28 mouse cellular contexts compared by ENCODE assay signal in the genomic region with DNA sequence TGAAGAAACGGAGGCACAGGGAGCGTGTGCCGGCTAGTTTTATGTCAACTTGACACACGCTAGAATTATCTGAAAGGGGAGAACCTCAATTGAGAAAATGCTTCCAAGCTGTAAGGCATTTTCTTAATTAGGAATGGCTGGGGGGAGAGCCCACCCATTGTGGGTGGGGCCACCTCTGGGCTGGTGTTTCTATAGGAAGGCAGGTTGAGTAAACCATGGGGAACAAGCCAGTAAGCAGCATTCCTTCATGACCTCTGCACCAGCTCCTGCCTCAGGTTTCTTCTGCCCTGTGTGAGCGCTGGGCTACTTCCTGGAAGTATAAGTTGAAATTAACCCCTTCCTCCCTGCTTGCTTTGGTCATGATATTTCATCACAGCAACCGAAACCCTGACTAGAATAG. TPM values are rescaled to one million over a fixed set of nuclear protein-coding genes. Genes with fewer than 3 reads are reported as not detected.
DNase-seq lines count a peak whose midpoint lies in the region; ATAC-seq and TF ChIP-seq lines count a peak whose summit lies in the region.
"Had no signal": no experiment of that assay in that cellular context is flagged by ENCODE, and none has a peak within 500 bp of the region (broad histone marks: within the 10 kb centered on the region; RNA-seq: fewer than 3 reads in every experiment).

No protein-coding gene starts in this region.

- peaks cover 57% of the 10 kb centered on the region for H3K4me1 ChIP-seq in hindbrain, embryonic 10.5 days (replicated peaks)
- H3K4me1 ChIP-seq in hindbrain, postnatal 0 days (ENCODE audit: insufficient read depth, low read length), result peaks cover 25% of the 10 kb centered on the region
- H3K4me1 ChIP-seq in embryonic facial prominence, embryonic 11.5 days (ENCODE audit: control insufficient read depth, insufficient read depth, low read length), result peaks cover 13% of the 10 kb centered on the region; the same call in 1 of the 2 replicates
- H3K4me1 ChIP-seq in limb, embryonic 10.5 days, result peaks cover 47% of the 10 kb centered on the region
- H3K4me1 ChIP-seq in heart, embryonic 10.5 days, result peaks cover 50% of the 10 kb centered on the region
- 0 out of 2 replicates have a peak, but pooled peaks cover 2% of the 10 kb centered on the region for H3K4me1 ChIP-seq in kidney, adult 2 months (ENCODE audit: control insufficient read depth, insufficient read depth, low read length)

- peak overlapping the region; percentile 84; the same call in 1 of the 2 replicates for H3K27ac ChIP-seq in hindbrain, embryonic 10.5 days
- H3K27ac ChIP-seq in hindbrain, postnatal 0 days, result no peak overlapping the region
- H3K27ac ChIP-seq in embryonic facial prominence, embryonic 11.5 days (replicated peaks; ENCODE audit: low read depth, low read length), result peak overlapping the region; percentile 52
- peak overlapping the region; percentile 67; the same call in 1 of the 2 replicates for H3K27ac ChIP-seq in limb, embryonic 10.5 days
- H3K27ac ChIP-seq in heart, embryonic 10.5 days, result no peak overlapping the region
- no peak overlapping the region for H3K27ac ChIP-seq in kidney, adult 2 months (ENCODE audit: insufficient read depth, low read depth, low read length)
- H3K27ac ChIP-seq: embryonic facial prominence, embryonic 15.5 days; left cerebral cortex, adult 2 months had no signal

- no peaks in the 10 kb centered on the region for H3K27me3 ChIP-seq in hindbrain, embryonic 10.5 days (ENCODE audit: insufficient read depth, poor library complexity, severe bottlenecking)
- H3K27me3 ChIP-seq in hindbrain, postnatal 0 days (ENCODE audit: insufficient read depth, low read length), result no peaks in the 10 kb centered on the region
- no peaks in the 10 kb centered on the region for H3K27me3 ChIP-seq in embryonic facial prominence, embryonic 11.5 days (ENCODE audit: control insufficient read depth, insufficient read depth, low read length)
- no peaks in the 10 kb centered on the region for H3K27me3 ChIP-seq in limb, embryonic 10.5 days (ENCODE audit: low read depth, poor library complexity, severe bottlenecking)
- H3K27me3 ChIP-seq in heart, embryonic 10.5 days (ENCODE audit: insufficient read depth, poor library complexity, severe bottlenecking), result peaks cover 8% of the 10 kb centered on the region; the same call in 1 of the 2 replicates
- no peaks in the 10 kb centered on the region for H3K27me3 ChIP-seq in kidney, adult 2 months (replicated peaks; ENCODE audit: control insufficient read depth, insufficient read depth, low read length)
- H3K27me3 ChIP-seq: embryonic facial prominence, embryonic 15.5 days; heart, embryonic 12.5 days; hindbrain, embryonic 15.5 days; liver, embryonic 12.5 days had no signal

- no peaks in the 10 kb centered on the region for H3K9me3 ChIP-seq in hindbrain, embryonic 10.5 days
- no peaks in the 10 kb centered on the region for H3K9me3 ChIP-seq in hindbrain, postnatal 0 days (ENCODE audit: low read length)
- H3K9me3 ChIP-seq in embryonic facial prominence, embryonic 11.5 days (replicated peaks; ENCODE audit: control insufficient read depth, low read length), result no peaks in the 10 kb centered on the region
- H3K9me3 ChIP-seq in limb, embryonic 10.5 days (replicated peaks), result no peaks in the 10 kb centered on the region
- no peaks in the 10 kb centered on the region for H3K9me3 ChIP-seq in heart, embryonic 10.5 days
- H3K9me3 ChIP-seq: embryonic facial prominence, embryonic 15.5 days; heart, embryonic 12.5 days; hindbrain, embryonic 15.5 days; liver, embryonic 12.5 days had no signal

- no peaks in the 10 kb centered on the region for H3K36me3 ChIP-seq in hindbrain, embryonic 10.5 days
- H3K36me3 ChIP-seq in hindbrain, postnatal 0 days (ENCODE audit: insufficient read depth, low read length), result no peaks in the 10 kb centered on the region
- H3K36me3 ChIP-seq in embryonic facial prominence, embryonic 11.5 days (replicated peaks; ENCODE audit: control insufficient read depth, insufficient read depth, low read depth, low read length), result no peaks in the 10 kb centered on the region
- H3K36me3 ChIP-seq in limb, embryonic 10.5 days, result no peaks in the 10 kb centered on the region
- no peaks in the 10 kb centered on the region for H3K36me3 ChIP-seq in heart, embryonic 10.5 days
- no peaks in the 10 kb centered on the region for H3K36me3 ChIP-seq in kidney, adult 2 months (ENCODE audit: control insufficient read depth, insufficient read depth, low read length)
- H3K36me3 ChIP-seq: embryonic facial prominence, embryonic 15.5 days; heart, embryonic 12.5 days; hindbrain, embryonic 15.5 days; liver, embryonic 12.5 days had no signal

- no peak overlapping the region for H3K9ac ChIP-seq in hindbrain, postnatal 0 days (replicated peaks; ENCODE audit: low read length)
- H3K9ac ChIP-seq in embryonic facial prominence, embryonic 11.5 days (replicated peaks; ENCODE audit: low read length), result no peak overlapping the region
- H3K9ac ChIP-seq: embryonic facial prominence, embryonic 15.5 days; heart, embryonic 12.5 days; hindbrain, embryonic 15.5 days; liver, embryonic 12.5 days had no signal

- WGBS in hindbrain, embryonic 10.5 days, result 64% methylated on average over 6 of the region's 6 CpGs
- WGBS in hindbrain, postnatal 0 days, result 70% methylated on average over 6 of the region's 6 CpGs
- WGBS in embryonic facial prominence, embryonic 11.5 days, result 24% methylated on average over 6 of the region's 6 CpGs
- 30% methylated on average over 6 of the region's 6 CpGs for WGBS in limb, embryonic 10.5 days
- WGBS in heart, embryonic 10.5 days, result 67% methylated on average over 6 of the region's 6 CpGs
- 75% methylated on average over 6 of the region's 6 CpGs for WGBS in kidney, adult 2 months

- no peak for TF ChIP-seq POLR2A in kidney, adult 2 months (IDR thresholded peaks at IDR 0.05; ENCODE audit: low read depth, low read length)

- peak; percentile 49 for DNase-seq in hindbrain, embryonic 10.5 days (ENCODE audit: low spot score)
- no peak for DNase-seq in hindbrain, postnatal 0 days (ENCODE audit: low spot score)
- DNase-seq in embryo, embryonic 10 days (ENCODE audit: low spot score), result peak; percentile 62
- peak; percentile 89 for DNase-seq in embryonic facial prominence, embryonic 11.5 days (ENCODE audit: low spot score)
- DNase-seq in limb, embryonic 10.5 days (ENCODE audit: low spot score), result peak; percentile 54
- DNase-seq in heart, embryonic 10.5 days (ENCODE audit: low spot score), result no peak
- no peak for DNase-seq in layer of hippocampus, adult 9-10 months (ENCODE audit: low spot score)
- DNase-seq in kidney, adult 2 months, result no peak
- DNase-seq: adrenal gland, postnatal 36 days; cerebellum, adult 11-12 months; cerebellum, postnatal 14 days; gastrocnemius, postnatal 25 days; heart, postnatal 14 days; kidney, adult 11 months; kidney, postnatal 10 days; layer of hippocampus, adult 9-11 months; left cerebral cortex, postnatal 4 days; lung, adult 2 months; lung, postnatal 4 days; retina, postnatal 1 day; thymus, adult 2 months had no signal

- H3K4me2 ChIP-seq in hindbrain, postnatal 0 days (ENCODE audit: low read depth, low read length), result no peak overlapping the region
- H3K4me2 ChIP-seq in embryonic facial prominence, embryonic 11.5 days (ENCODE audit: low read depth, low read length), result no peak overlapping the region
- H3K4me2 ChIP-seq: embryonic facial prominence, embryonic 15.5 days; heart, embryonic 12.5 days; hindbrain, embryonic 15.5 days; liver, embryonic 12.5 days had no signal

- TF ChIP-seq CTCF in hindbrain, postnatal 0 days (IDR thresholded peaks at IDR 0.05; ENCODE audit: low read depth), result no peak
- no peak for TF ChIP-seq CTCF in kidney, adult 2 months (conservative IDR thresholded peaks at IDR 0.05; ENCODE audit: insufficient read depth, insufficient read length, low read depth, low read length)

- H3K4me3 ChIP-seq in hindbrain, embryonic 10.5 days, result no peak overlapping the region
- H3K4me3 ChIP-seq in hindbrain, postnatal 0 days (ENCODE audit: low read length), result no peak overlapping the region
- H3K4me3 ChIP-seq in embryonic facial prominence, embryonic 11.5 days (ENCODE audit: low read depth, low read length), result no peak overlapping the region
- no peak overlapping the region for H3K4me3 ChIP-seq in limb, embryonic 10.5 days
- no peak overlapping the region for H3K4me3 ChIP-seq in heart, embryonic 10.5 days
- H3K4me3 ChIP-seq in kidney, adult 2 months (ENCODE audit: insufficient read depth, low read depth, low read length), result no peak overlapping the region
- H3K4me3 ChIP-seq: embryonic facial prominence, embryonic 15.5 days; heart, embryonic 12.5 days; hindbrain, embryonic 15.5 days; left cerebral cortex, adult 2 months; liver, embryonic 12.5 days had no signal

- ATAC-seq in hindbrain, postnatal 0 days, result no peak
- ATAC-seq in embryonic facial prominence, embryonic 11.5 days (replicated peaks; ENCODE audit: insufficient number of reproducible peaks, low FRiP score, low TSS enrichment, low read depth), result peak; percentile 74

RNA-seq across cellular contexts. Expression of a gene that starts 15.6 kb away (rescaled TPM):
- 0.07 TPM in 1 of 2 replicates, not detected in the other for polyA plus RNA-seq in hindbrain, embryonic 10.5 days (2016; fragmentation: Nextera tagmentation; extraction: Ambion mirVana)
- 0.05 TPM in 1 of 2 replicates, not detected in the other for total RNA-seq in hindbrain, postnatal 0 days (2014; rRNA removed)
- 0.05 TPM in 1 of 2 replicates, not detected in the other for polyA plus RNA-seq in hindbrain, postnatal 0 days (2015; fragmentation: Nextera tagmentation; extraction: Ambion mirVana)
- 0.13 and 0.29 TPM in 2 replicates for polyA plus RNA-seq in embryonic facial prominence, embryonic 11.5 days (2014; fragmentation: Nextera tagmentation; extraction: Ambion mirVana)
- 0.10 TPM in 2 replicates for polyA plus RNA-seq in limb, embryonic 10.5 days (2016; fragmentation: Nextera tagmentation; extraction: Ambion mirVana)
- polyA plus RNA-seq in heart, embryonic 10.5 days (2016; fragmentation: Nextera tagmentation; extraction: Ambion mirVana), result 0.07 and 0.39 TPM in 2 replicates
- 0.09 and 0.11 TPM in 2 replicates for polyA plus RNA-seq in kidney, adult 2 months (2012; rRNA removed)
- total RNA-seq: CH12.LX; heart, postnatal 14 days; left cerebral cortex, adult 2 months; left cerebral cortex, postnatal 4 days; MEL had no signal
- polyA plus RNA-seq: hindbrain, embryonic 15.5 days had no signal

RNA-seq across cellular contexts. Expression of a gene that starts 27.7 kb away (rescaled TPM):
- 16.9 and 19.9 TPM in 2 replicates for polyA plus RNA-seq in hindbrain, embryonic 10.5 days (2016; fragmentation: Nextera tagmentation; extraction: Ambion mirVana)
- 14.8 and 16.4 TPM in 2 replicates for total RNA-seq in hindbrain, postnatal 0 days (2014; rRNA removed)
- 3.7 and 3.9 TPM in 2 replicates for polyA plus RNA-seq in hindbrain, postnatal 0 days (2015; fragmentation: Nextera tagmentation; extraction: Ambion mirVana)
- polyA plus RNA-seq in embryonic facial prominence, embryonic 11.5 days (2014; fragmentation: Nextera tagmentation; extraction: Ambion mirVana), result 19.9 and 22.0 TPM in 2 replicates
- polyA plus RNA-seq in limb, embryonic 10.5 days (2016; fragmentation: Nextera tagmentation; extraction: Ambion mirVana), result 18.8 and 20.2 TPM in 2 replicates
- 9.3 and 12.2 TPM in 2 replicates for polyA plus RNA-seq in heart, embryonic 10.5 days (2016; fragmentation: Nextera tagmentation; extraction: Ambion mirVana)
- 1.1 and 1.2 TPM in 2 replicates for polyA plus RNA-seq in kidney, adult 2 months (2012; rRNA removed)
- total RNA-seq: CH12.LX, MEL had no signal

RNA-seq across cellular contexts. Expression of a gene that starts 47.3 kb away (rescaled TPM):
- polyA plus RNA-seq in hindbrain, embryonic 10.5 days (2016; fragmentation: Nextera tagmentation; extraction: Ambion mirVana), result 5.5 and 6.7 TPM in 2 replicates
- 0.47 and 3.8 TPM in 2 replicates for total RNA-seq in hindbrain, postnatal 0 days (2014; rRNA removed)
- 2.2 and 2.3 TPM in 2 replicates for polyA plus RNA-seq in hindbrain, postnatal 0 days (2015; fragmentation: Nextera tagmentation; extraction: Ambion mirVana)
- 2.7 and 4.9 TPM in 2 replicates for polyA plus RNA-seq in embryonic facial prominence, embryonic 11.5 days (2014; fragmentation: Nextera tagmentation; extraction: Ambion mirVana)
- polyA plus RNA-seq in limb, embryonic 10.5 days (2016; fragmentation: Nextera tagmentation; extraction: Ambion mirVana), result 0.64 and 1.3 TPM in 2 replicates
- 0.23 and 0.60 TPM in 2 replicates for polyA plus RNA-seq in heart, embryonic 10.5 days (2016; fragmentation: Nextera tagmentation; extraction: Ambion mirVana)
- not detected in 2 replicates for polyA plus RNA-seq in kidney, adult 2 months (2012; rRNA removed)
- total RNA-seq: adrenal gland, postnatal 36 days; CH12.LX; gastrocnemius, postnatal 25 days; heart, postnatal 14 days; left cerebral cortex, adult 2 months; MEL had no signal
- polyA plus RNA-seq: heart, embryonic 12.5 days; thymus, adult 2 months had no signal

RNA-seq across cellular contexts. Expression of a gene that starts 57.2 kb away (rescaled TPM):
- 0.84 and 1.1 TPM in 2 replicates for polyA plus RNA-seq in hindbrain, embryonic 10.5 days (2016; fragmentation: Nextera tagmentation; extraction: Ambion mirVana)
- total RNA-seq in hindbrain, postnatal 0 days (2014; rRNA removed), result 25.2 and 29.3 TPM in 2 replicates
- 15.5 and 17.8 TPM in 2 replicates for polyA plus RNA-seq in hindbrain, postnatal 0 days (2015; fragmentation: Nextera tagmentation; extraction: Ambion mirVana)
- 0.27 and 0.43 TPM in 2 replicates for polyA plus RNA-seq in embryonic facial prominence, embryonic 11.5 days (2014; fragmentation: Nextera tagmentation; extraction: Ambion mirVana)
- 0.24 TPM in 1 of 2 replicates, not detected in the other for polyA plus RNA-seq in limb, embryonic 10.5 days (2016; fragmentation: Nextera tagmentation; extraction: Ambion mirVana)
- polyA plus RNA-seq in heart, embryonic 10.5 days (2016; fragmentation: Nextera tagmentation; extraction: Ambion mirVana), result 0.14 and 0.53 TPM in 2 replicates
- 584 and 709 TPM in 2 replicates for polyA plus RNA-seq in kidney, adult 2 months (2012; rRNA removed)
- total RNA-seq: CH12.LX, MEL had no signal

Comparison
In these comparisons a context has a peak if more than half of its experiments do, and no peak if none do; other contexts are left out.
1. DNase-seq: peak in hindbrain, embryonic 10.5 days (single experiment), embryo, embryonic 10 days (single experiment), embryonic facial prominence, embryonic 11.5 days (single experiment) and limb, embryonic 10.5 days (single experiment); none in hindbrain, postnatal 0 days (single experiment), heart, embryonic 10.5 days (single experiment), layer of hippocampus, adult 9-10 months (single experiment) and kidney, adult 2 months (single experiment).
2. H3K27ac ChIP-seq: peak in hindbrain, embryonic 10.5 days (single experiment), embryonic facial prominence, embryonic 11.5 days (single experiment) and limb, embryonic 10.5 days (single experiment); none in hindbrain, postnatal 0 days (single experiment), heart, embryonic 10.5 days (single experiment) and kidney, adult 2 months (single experiment).